Mouse (Mus musculus) frontal cortex, postnatal 36 days (tissue): ENCODE measurements at regions not wholly inside any gene's neighbourhood (a gene's known extent, or its start where the extent isn't known, plus 50 kb on each side); places are given as distances from the start of the nearest gene placed in this dataset.

ENCODE experiments used
- DNase-seq, 2 experiments: peaks; one replicate each; pipeline ENCODE4 v3.0.0; 2022; ENCODE audit warnings: low spot score in 2 of 2

GRCm38 (mm10) chr1:29057339-29057738 is 277.3 kb upstream of the Gm597 start:
- DNase-seq, result peak in 1 of 2 experiments; percentile 4

DNA sequence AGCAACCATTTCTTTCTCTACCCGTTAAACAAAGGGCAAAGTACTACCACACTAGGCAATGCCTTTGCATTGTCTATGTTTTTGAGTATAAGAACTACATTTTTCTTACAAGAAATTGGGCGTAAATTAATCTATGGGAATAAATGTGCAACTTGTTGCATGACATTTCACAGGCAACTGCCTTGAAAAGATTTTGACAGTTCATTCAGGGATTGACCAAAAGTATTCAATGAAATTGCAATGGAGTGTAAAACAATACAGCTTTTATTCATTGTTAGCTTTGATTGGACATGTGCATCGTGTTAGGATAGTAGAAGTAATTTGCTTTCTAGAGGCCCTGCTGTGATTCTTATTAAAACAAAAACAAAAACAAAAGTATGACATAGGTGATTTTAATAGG is 233.7 kb upstream of the Gm597 start:
- no peak for DNase-seq

- DNase-seq, result no peak
Observed at GRCm38 (mm10) chr1:29001184-29001583, 221.1 kb upstream of the Gm597 start.

GRCm38 (mm10) chr1:28970941-28971340 is 190.9 kb upstream of the Gm597 start:
- peak in 1 of 2 experiments; percentile 62 for DNase-seq
